Mouse (Mus musculus) megakaryocyte, adult 5-6 weeks (primary cell): ENCODE measurements around the gene Antxrl. TPM values are rescaled to one million over a fixed set of nuclear protein-coding genes. Genes with fewer than 3 reads are reported as not detected.

Experiments
- ATAC-seq: 2 replicates; pipeline ENCODE4 v1.8.0; 2016; ENCODE audit warnings: mild to moderate bottlenecking, inconsistent platforms; ENCODE audit not compliant: poor library complexity, severe bottlenecking
- total RNA-seq, 2 experiments: library from RNA; stranded (forward) in 1 of 2; stranded (reverse) in 1 of 2; fragments of 153-499, 151-499 nt in 1 of 2; fragments of 221-1000, 200-1000 nt in 1 of 2; gene quantifications; 2 replicates each; pipeline versions ENCODE4 v1.2.3 to v1.2.4; 2015 to 2017

The Antxrl gene
- total RNA-seq (2015) (not detected in 2 replicates), total RNA-seq (2017) (not detected in 2 replicates)

DNA sequence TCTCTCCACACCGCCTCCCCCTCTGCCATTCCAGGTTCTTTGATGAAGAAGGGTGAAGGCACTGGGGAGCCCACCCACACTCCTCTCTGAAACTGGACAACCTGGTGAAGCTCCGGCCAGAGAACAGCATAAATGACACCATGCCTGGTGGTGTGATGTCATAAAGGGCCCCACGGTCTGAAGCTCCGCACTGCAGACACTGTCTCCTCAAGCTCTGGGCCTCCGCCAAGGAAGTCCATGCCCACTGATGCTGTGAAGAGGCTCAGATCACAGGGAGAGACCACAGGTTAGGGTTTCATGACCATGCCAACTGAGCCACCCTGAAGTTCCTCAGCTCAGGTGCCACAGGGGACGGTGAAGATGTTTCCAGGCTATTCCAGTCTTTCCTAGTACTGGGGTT, at the start of gene Antxrl:
Antxrl (plus strand) TSS at position 192 of the 400 bp plus-strand sequence.
- ATAC-seq: no peak

GRCm38 (mm10) chr14:34015063-34015462, 37.4 kb upstream of the Antxrl start, which contains the start of gene Gm30083:
Gene Gm30083 (minus strand): TSS chr14:34015182.
- ATAC-seq: no peak

DNA sequence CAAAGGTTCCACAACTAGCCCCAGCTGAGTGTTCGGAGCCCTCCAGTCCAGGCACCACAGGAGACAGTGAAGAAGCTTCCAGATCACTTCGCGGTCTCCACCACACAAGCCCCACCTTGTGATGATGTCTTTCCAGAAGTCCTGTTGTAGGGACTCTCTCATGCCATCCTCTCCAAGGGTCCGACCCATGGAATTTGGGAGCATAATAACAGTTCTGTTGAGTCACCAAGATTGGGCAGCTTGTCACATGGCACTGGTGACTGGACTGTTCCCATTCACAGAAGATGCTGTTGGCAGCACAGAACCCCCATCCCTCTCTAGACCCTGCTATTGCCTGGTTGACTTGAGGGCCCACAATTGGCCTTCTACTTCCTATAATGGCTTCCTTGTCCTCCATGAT, 36.1 kb upstream of the Antxrl start, which contains the start of gene Gm5460:
Gm5460 (plus strand) TSS at position 378 of the 400 bp plus-strand sequence.
- no peak for ATAC-seq

- no peak for ATAC-seq
Measured at GRCm38 (mm10) chr14:34016938-34017337, 35.6 kb upstream of the Antxrl start.

DNA sequence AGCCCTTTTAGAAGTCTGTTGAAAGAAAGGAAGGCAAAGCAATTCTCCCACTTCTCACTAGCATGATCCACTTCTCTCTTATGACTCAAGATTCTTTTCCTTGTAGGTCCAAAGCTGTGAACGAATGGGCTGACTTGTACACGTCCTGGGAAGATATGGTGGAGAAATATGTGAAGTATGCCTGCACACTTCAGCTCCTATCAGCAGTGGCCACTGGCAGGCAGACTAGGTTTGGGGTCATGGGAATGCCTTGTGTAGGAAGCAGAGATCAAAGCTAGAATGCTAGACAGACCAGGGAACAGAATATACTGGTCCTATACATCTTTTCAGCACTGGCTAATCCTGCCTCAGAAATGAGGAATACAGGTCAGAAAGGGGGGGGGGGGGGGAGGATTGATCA, 25.8 kb upstream of the Antxrl start:
- no peak for ATAC-seq

GRCm38 (mm10) chr14:34033841-34034610, 18.5 kb upstream of the Antxrl start:
- no peak for ATAC-seq

- ATAC-seq: no peak
Measured at GRCm38 (mm10) chr14:34041241-34041640, 11.3 kb upstream of the Antxrl start.

DNA sequence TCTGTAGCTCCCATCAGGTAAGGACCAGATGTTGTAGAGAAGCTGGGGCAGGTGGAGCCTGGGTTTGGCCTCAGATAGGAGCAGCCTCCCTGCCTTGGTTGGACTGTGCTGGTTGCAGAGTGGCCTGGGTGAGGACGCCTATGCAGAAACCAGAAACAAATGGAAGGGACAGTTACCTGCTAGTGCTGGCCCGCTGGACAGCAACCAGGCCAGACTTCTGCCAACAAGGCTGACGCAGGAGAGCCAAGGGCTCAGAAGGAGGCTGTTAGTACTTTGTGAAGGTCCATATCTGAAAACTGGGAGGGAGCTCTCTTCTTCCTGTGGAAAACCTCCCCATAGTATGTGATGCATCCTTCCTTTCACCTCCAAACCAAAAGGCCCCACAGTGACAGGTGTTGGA, 9.2 kb upstream of the Antxrl start:
- ATAC-seq: no peak

DNA sequence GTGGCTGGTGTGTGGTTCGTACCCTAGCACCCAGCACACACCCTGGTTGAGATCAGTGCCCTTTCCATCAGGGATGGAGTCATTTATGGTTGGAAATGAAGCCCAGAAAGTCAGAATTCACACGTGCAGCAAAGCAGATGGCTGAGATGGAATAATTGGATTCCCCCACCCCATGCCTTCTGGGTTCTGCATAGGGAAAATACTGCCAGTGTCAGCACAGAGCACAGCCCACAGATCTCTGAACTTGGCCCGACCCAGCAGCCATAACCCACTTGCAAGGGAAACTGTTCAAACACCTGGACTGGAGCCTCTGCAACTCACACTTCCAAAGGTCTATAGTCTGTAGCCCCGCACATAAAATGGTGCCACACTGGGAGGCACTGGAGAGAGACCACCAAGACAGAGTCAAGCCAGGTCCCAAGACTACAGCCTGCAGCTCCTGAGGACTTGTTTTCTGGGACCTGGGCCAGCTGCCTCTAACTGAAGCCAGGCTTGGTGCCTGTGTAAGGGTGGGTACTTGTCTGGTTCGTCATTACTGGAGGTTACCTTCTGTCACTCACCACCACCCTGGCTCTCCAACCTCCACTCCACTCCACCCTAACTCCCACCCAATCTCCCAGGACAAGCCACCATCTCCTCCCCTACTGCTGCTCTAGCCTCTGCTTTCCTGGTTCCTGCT, 2.3 kb upstream of the Antxrl start:
- ATAC-seq: no peak

- ATAC-seq: no peak
Measured at GRCm38 (mm10) chr14:34071665-34072064, 19.2 kb downstream of the Antxrl start.

DNA sequence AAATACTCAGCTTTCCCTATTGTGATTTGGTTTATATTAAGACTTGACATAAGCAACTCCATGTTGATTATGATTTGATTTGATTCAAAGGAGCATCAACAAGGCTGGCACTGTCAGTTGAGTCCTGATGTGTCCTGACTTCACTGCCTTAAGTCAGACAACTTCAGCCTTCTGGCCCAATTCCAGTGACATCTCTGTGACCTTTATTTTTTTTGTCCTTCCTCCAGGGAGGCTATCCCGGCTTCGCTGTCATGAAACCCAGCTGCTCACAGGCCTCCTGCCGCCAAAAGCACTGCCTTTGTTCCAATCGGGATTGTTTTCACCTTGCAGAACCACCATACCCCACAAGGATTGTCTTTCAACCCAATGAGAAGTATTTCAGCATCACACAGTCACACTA, 22.8 kb downstream of the Antxrl start:
- no peak for ATAC-seq

DNA sequence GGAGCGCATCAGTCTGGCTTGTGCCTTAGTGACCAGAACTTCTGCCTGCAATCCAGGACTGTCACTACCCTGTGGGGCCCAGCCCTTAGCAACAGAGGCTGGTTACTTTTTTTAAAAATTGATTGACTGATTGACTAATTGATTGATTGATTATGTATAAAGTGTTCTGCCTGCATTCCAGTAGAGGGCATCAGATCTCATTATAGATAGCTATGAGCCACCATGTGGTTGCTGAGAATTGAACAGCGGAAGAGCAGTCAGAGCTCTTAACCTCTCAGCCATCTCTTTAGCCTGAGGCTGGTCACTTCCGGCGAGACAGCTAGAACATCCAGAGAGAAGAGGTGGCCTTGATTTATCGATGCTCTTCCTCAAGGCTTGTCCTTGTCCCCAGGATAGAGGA, 24.7 kb downstream of the Antxrl start:
- ATAC-seq: no peak

GRCm38 (mm10) chr14:34078293-34078692, 25.8 kb downstream of the Antxrl start:
- no peak for ATAC-seq

DNA sequence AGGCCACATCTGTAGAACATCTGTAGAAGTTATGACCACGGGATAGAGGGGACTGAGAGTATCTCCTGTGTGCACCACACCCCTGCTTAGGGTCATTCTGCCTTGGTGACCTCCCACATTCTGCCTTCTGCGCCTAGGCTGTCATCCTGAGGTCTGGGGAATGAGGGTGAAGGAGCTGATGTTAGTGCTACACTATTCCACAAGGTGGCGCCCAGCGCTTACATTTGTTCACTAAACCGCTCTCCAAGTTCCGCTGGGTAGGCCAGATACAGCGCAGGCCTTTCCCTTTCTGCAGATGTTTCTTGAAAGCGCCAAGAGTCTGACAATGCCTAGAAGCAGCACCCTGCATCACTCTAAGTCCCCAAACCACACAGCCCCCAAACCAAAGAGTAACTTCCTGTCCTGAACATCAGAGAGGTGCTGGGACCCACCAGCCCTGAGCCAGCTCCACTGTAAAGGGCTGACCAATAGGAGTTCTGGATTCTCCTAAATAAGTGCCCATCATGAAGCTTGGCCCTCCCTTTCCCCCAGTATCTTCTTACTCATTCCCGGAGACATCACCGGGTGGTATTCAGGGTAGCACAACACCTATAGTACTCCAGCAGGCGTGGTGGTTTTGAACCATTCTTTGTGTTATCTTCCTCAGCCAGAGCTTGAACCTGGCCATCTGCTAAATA, 28.0 kb downstream of the Antxrl start:
- peak; percentile 77 for ATAC-seq

DNA sequence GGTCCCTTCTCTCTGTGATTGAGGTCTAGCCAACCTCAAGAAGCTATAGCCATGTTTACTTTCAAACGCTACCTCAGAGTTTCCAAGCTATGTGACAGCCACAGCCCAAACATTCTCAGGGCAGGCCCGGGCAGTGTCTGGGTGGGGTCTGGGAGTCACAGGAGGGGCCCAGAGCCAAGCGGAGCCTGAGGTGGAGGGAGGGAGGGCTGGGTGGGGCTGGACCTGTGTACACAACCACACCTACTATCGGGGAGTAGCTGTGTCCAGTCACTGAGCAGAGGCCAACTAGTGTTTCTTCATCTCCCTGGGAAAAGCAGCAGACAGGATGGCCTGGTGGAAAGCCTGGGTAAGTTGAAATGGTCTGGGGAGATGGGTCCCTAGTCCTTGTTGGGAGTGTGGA, 33.2 kb downstream of the Antxrl start, which contains the start of gene Anxa8:
Anxa8 (plus strand) TSS at position 251 of the 400 bp plus-strand sequence.
- ATAC-seq: no peak

DNA sequence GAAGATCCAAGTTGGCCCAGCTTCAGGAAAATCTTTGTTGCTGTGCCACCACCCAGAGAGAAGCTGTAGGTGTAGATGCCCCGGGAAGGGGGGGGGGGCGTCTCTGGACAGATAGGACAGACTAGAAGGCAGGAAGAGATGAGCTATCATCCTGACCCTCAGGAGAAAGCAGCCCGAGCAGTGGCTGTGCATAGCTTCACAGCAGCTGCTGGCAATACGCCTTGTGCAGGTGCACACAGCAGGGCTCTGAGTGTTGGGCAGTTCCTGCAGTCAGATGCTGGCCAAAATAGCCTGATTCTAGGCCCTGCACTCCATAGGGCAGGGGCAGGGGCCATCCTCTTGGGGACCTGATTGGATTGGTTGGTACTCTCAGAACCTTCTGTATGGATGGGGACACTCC, 34.3 kb downstream of the Antxrl start:
- ATAC-seq: no peak

- ATAC-seq: no peak
Measured at GRCm38 (mm10) chr14:34087856-34088398, 35.4 kb downstream of the Antxrl start.

DNA sequence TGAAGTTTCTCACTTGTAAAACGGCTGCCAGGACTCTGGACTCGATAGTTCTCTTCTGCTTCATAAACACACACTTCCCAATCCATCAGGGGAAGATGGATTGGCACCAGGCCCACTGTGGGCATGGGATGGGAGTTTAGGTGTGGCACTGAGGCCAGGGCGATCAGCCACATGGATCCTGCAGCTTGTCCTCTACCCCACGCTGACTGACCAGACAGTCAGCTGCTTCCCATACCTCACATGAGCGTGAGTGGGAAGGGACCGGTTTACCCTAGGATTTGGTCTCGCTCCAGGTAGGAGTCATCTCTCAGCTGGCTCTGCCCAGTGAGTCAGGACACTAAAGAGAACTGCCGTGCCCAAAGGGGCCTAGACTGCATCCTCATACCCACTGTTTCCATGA, 37.3 kb downstream of the Antxrl start:
- no peak for ATAC-seq

GRCm38 (mm10) chr14:34091475-34091874, 39.0 kb downstream of the Antxrl start:
- ATAC-seq: no peak

DNA sequence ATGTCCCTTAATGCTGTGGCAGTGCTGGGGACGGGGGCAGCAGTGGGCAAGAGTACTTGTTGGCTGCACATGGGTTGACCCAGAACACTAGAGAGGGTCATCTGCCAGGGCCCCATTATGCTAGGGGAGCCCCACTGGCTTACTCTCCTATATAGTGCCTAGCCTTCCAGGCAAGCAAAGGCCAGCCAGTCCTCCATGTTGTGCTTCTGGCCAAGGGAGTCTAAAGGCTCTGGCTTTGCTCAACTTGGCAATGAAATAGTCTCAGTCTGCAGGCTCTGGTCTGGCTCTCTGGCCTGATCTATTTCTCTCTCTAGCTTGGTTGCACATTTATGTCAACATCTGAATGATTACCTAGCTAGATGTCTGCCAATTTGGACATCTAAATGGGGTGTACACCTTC, 40.3 kb downstream of the Antxrl start:
- ATAC-seq: no peak

- no peak for ATAC-seq
Measured at GRCm38 (mm10) chr14:34096161-34096560, 43.7 kb downstream of the Antxrl start.
